Mouse (Mus musculus): ENCODE measurements around the gene Hpcal4. TPM values are rescaled to one million over a fixed set of nuclear protein-coding genes. Genes with fewer than 3 reads are reported as not detected.

Gene Hpcal4
- total RNA-seq, 1 experiment = 0.67 TPM

- H3K4me1 ChIP-seq (ENCODE audit: control insufficient read depth in 2 of 2, insufficient read depth in 2 of 2, low read length in 2 of 2, poor library complexity in 1 of 2) = peaks cover 0 to 3% of the 10 kb centered on the region in 2 experiments; a peak in 1 of 4 replicates
- no peak overlapping the region for H3K27ac ChIP-seq (ENCODE audit: insufficient read depth, low read depth, low read length, poor library complexity, severe bottlenecking)
- H3K9ac ChIP-seq (ENCODE audit: insufficient read depth, low read depth, low read length, poor library complexity, severe bottlenecking) = no peak overlapping the region
- no peaks in the 10 kb centered on the region for H3K9me3 ChIP-seq (ENCODE audit: control insufficient read depth, insufficient read depth, low read depth, low read length)
- TF ChIP-seq ZC3H11A (IDR thresholded peaks at IDR 0.05; ENCODE audit: borderline replicate concordance, low read depth, low read length) (no peak), ZNF384 (IDR thresholded peaks at IDR 0.05; ENCODE audit: low read depth, low read length) (no peak), MAFK (IDR thresholded peaks at IDR 0.05; ENCODE audit: insufficient read depth, low read depth, low read length) (no peak), HCFC1 (IDR thresholded peaks at IDR 0.05; ENCODE audit: borderline replicate concordance, insufficient read depth, low read length) (no peak), CHD2 (IDR thresholded peaks at IDR 0.05; ENCODE audit: low read depth, low read length) (no peak)
- no peak overlapping the region for H3K4me3 ChIP-seq (ENCODE audit: insufficient read depth in 1 of 2, low read depth in 1 of 2, low read length in 2 of 2, poor library complexity in 1 of 2, severe bottlenecking in 1 of 2)
- in situ Hi-C loops (cut with MboI; ENCODE audit: low sequenced_read_pairs in 2 of 2, unreplicated experiment in 2 of 2) = no loop called here
- H3K36me3 ChIP-seq (ENCODE audit: control insufficient read depth, insufficient read depth, low read length, poor library complexity, severe bottlenecking) = no peaks in the 10 kb centered on the region
- no peak for DNase-seq (ENCODE audit: low read depth, low spot score)
These were observed 40.3 kb downstream of the Hpcal4 start for GRCm38 (mm10) chr4:123223309-123223708.

GRCm38 (mm10) chr4:123225718-123226403 lies 42.8 kb downstream of the Hpcal4 start:
- no peak overlapping the region for H3K4me3 ChIP-seq (ENCODE audit: insufficient read depth in 1 of 2, low read depth in 1 of 2, low read length in 2 of 2, poor library complexity in 1 of 2, severe bottlenecking in 1 of 2)

DNA sequence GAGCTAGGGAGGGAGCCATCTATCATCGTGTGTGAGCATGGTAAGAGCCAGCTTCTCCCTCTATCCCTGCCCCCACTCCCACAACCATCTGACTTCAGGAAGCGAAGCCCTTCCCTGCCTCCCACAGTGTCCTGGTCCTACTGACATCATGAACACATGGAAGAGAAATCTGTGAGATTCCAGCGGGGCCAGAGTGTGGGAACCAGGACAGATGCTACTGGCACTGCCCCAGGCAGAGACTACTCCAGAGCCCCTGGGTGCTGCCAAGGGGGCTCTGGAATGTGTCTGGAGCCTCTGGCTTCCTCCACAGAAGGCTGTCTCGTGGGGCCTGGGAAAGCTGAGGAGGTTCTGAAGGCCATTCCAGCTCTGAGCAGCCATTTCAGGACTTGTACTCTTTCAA lies 44.7 kb downstream of the Hpcal4 start:
- H3K27ac ChIP-seq (ENCODE audit: insufficient read depth, low read depth, low read length, poor library complexity, severe bottlenecking) = no peak overlapping the region
- DNase-seq (ENCODE audit: low read depth, low spot score) = no peak
- in situ Hi-C loops (cut with MboI; ENCODE audit: low sequenced_read_pairs in 2 of 2, unreplicated experiment in 2 of 2) = no loop called here
- no peak overlapping the region for H3K9ac ChIP-seq (ENCODE audit: insufficient read depth, low read depth, low read length, poor library complexity, severe bottlenecking)
- no peaks in the 10 kb centered on the region for H3K36me3 ChIP-seq (ENCODE audit: control insufficient read depth, insufficient read depth, low read length, poor library complexity, severe bottlenecking)
- H3K9me3 ChIP-seq (ENCODE audit: control insufficient read depth, insufficient read depth, low read depth, low read length) = no peaks in the 10 kb centered on the region
- H3K4me3 ChIP-seq (ENCODE audit: insufficient read depth in 1 of 2, low read depth in 1 of 2, low read length in 2 of 2, poor library complexity in 1 of 2, severe bottlenecking in 1 of 2) = no peak overlapping the region
- TF ChIP-seq CHD2 (IDR thresholded peaks at IDR 0.05; ENCODE audit: low read depth, low read length) (no peak), HCFC1 (IDR thresholded peaks at IDR 0.05; ENCODE audit: borderline replicate concordance, insufficient read depth, low read length) (no peak)
- peaks cover 0 to 2% of the 10 kb centered on the region in 2 experiments; a peak in 1 of 4 replicates for H3K4me1 ChIP-seq (ENCODE audit: control insufficient read depth in 2 of 2, insufficient read depth in 2 of 2, low read length in 2 of 2, poor library complexity in 1 of 2)

More at GRCm38 (mm10) chr4:123225718-123226403, 42.8 kb downstream of the Hpcal4 start:
- TF ChIP-seq CHD2 (IDR thresholded peaks at IDR 0.05; ENCODE audit: low read depth, low read length) (no peak), ZNF384 (IDR thresholded peaks at IDR 0.05; ENCODE audit: low read depth, low read length) (no peak), HCFC1 (IDR thresholded peaks at IDR 0.05; ENCODE audit: borderline replicate concordance, insufficient read depth, low read length) (no peak), MAFK (IDR thresholded peaks at IDR 0.05; ENCODE audit: insufficient read depth, low read depth, low read length) (no peak), ZC3H11A (IDR thresholded peaks at IDR 0.05; ENCODE audit: borderline replicate concordance, low read depth, low read length) (no peak)
- no peaks in the 10 kb centered on the region for H3K4me1 ChIP-seq (ENCODE audit: control insufficient read depth in 2 of 2, insufficient read depth in 2 of 2, low read length in 2 of 2, poor library complexity in 1 of 2)
- DNase-seq (ENCODE audit: low read depth, low spot score) = no peak
- in situ Hi-C loops (cut with MboI; ENCODE audit: low sequenced_read_pairs in 2 of 2, unreplicated experiment in 2 of 2) = no loop called here
- H3K36me3 ChIP-seq (ENCODE audit: control insufficient read depth, insufficient read depth, low read length, poor library complexity, severe bottlenecking) = no peaks in the 10 kb centered on the region
- no peak overlapping the region for H3K27ac ChIP-seq (ENCODE audit: insufficient read depth, low read depth, low read length, poor library complexity, severe bottlenecking)
- H3K9me3 ChIP-seq (ENCODE audit: control insufficient read depth, insufficient read depth, low read depth, low read length) = no peaks in the 10 kb centered on the region
- no peak overlapping the region for H3K9ac ChIP-seq (ENCODE audit: insufficient read depth, low read depth, low read length, poor library complexity, severe bottlenecking)

GRCm38 (mm10) chr4:123228270-123228669 lies 45.2 kb downstream of the Hpcal4 start:
- no peak overlapping the region for H3K4me3 ChIP-seq (ENCODE audit: insufficient read depth in 1 of 2, low read depth in 1 of 2, low read length in 2 of 2, poor library complexity in 1 of 2, severe bottlenecking in 1 of 2)
- no peak overlapping the region for H3K9ac ChIP-seq (ENCODE audit: insufficient read depth, low read depth, low read length, poor library complexity, severe bottlenecking)
- H3K36me3 ChIP-seq (ENCODE audit: control insufficient read depth, insufficient read depth, low read length, poor library complexity, severe bottlenecking) = no peaks in the 10 kb centered on the region
- H3K27ac ChIP-seq (ENCODE audit: insufficient read depth, low read depth, low read length, poor library complexity, severe bottlenecking) = no peak overlapping the region
- no peaks in the 10 kb centered on the region for H3K9me3 ChIP-seq (ENCODE audit: control insufficient read depth, insufficient read depth, low read depth, low read length)
- in situ Hi-C loops (cut with MboI; ENCODE audit: low sequenced_read_pairs in 2 of 2, unreplicated experiment in 2 of 2) = no loop called here
- peaks cover 0 to 5% of the 10 kb centered on the region in 2 experiments; a peak in 1 of 4 replicates for H3K4me1 ChIP-seq (ENCODE audit: control insufficient read depth in 2 of 2, insufficient read depth in 2 of 2, low read length in 2 of 2, poor library complexity in 1 of 2)
- TF ChIP-seq ZC3H11A (IDR thresholded peaks at IDR 0.05; ENCODE audit: borderline replicate concordance, low read depth, low read length) (no peak), MAFK (IDR thresholded peaks at IDR 0.05; ENCODE audit: insufficient read depth, low read depth, low read length) (no peak), CHD2 (IDR thresholded peaks at IDR 0.05; ENCODE audit: low read depth, low read length) (no peak), ZNF384 (IDR thresholded peaks at IDR 0.05; ENCODE audit: low read depth, low read length) (no peak), HCFC1 (IDR thresholded peaks at IDR 0.05; ENCODE audit: borderline replicate concordance, insufficient read depth, low read length) (no peak)
- no peak for DNase-seq (ENCODE audit: low read depth, low spot score)

All from ES-E14 (cell line).